Mouse (Mus musculus) layer of hippocampus, adult 6 months (tissue): ENCODE results near the gene Taar1. TPM values are rescaled to one million over a fixed set of nuclear protein-coding genes. Genes with fewer than 3 reads are reported as not detected.

Experiments used
- long read RNA-seq, 2 experiments: library from polyadenylated mRNA; unstranded; transcript quantifications; one replicate each; pipeline ENCODE4 v2.0.0; 2019 to 2020
- polyA plus RNA-seq: library from polyadenylated mRNA; unstranded; fragments of <200 nt; fragmentation: Nextera tagmentation; gene quantifications from 2 replicates; pipeline ENCODE4 v1.2.3, GENCODE M21; 2021

The Taar1 gene
- not detected in 2 replicates for polyA plus RNA-seq
- long read RNA-seq, experiment 1: 0 reads
- long read RNA-seq, experiment 2: 0 reads

GRCm38 (mm10) chr10:23920056-23920455, at the start of gene Taar1:
TSS of gene Taar1 (plus strand) at chr10:23920356.

GRCm38 (mm10) chr10:23894601-23895349, 25.4 kb upstream of the Taar1 start, which contains the start of gene Vnn1:
TSS of gene Vnn1 (plus strand) at chr10:23894688.

GRCm38 (mm10) chr10:23938312-23938711, 18.2 kb downstream of the Taar1 start, which contains the start of gene Taar2:
TSS of gene Taar2 (plus strand) at chr10:23938572.

GRCm38 (mm10) chr10:23949508-23950005, 29.4 kb downstream of the Taar1 start, which contains the start of gene Taar3:
TSS of gene Taar3 (plus strand) at chr10:23949558.

GRCm38 (mm10) chr10:23960444-23960915, 40.3 kb downstream of the Taar1 start, which contains the start of gene Taar4:
TSS of gene Taar4 (plus strand) at chr10:23960494.

GRCm38 (mm10) chr10:23970656-23971165, 50.6 kb downstream of the Taar1 start, which contains the start of gene Taar5:
TSS of gene Taar5 (plus strand) at chr10:23970706.

Other genes with a start within 250 kb of the Taar1 start
- gene Rps12, start 133.1 kb upstream of the Taar1 start, polyA plus RNA-seq: 922 and 942 TPM in 2 replicates
- 14.3 and 15.9 TPM in 2 replicates for gene Slc18b1, start 123.4 kb upstream of the Taar1 start, polyA plus RNA-seq
- not detected in 2 replicates for gene Vnn3, start 68.9 kb upstream of the Taar1 start, polyA plus RNA-seq
- gene Vnn1, start 25.7 kb upstream of the Taar1 start, polyA plus RNA-seq: 0.15 and 0.20 TPM in 2 replicates
- gene Taar2, start 18.2 kb downstream of the Taar1 start, polyA plus RNA-seq: not detected in 2 replicates
- gene Taar3, start 29.2 kb downstream of the Taar1 start, polyA plus RNA-seq: not detected in 2 replicates
- gene Taar4, start 40.1 kb downstream of the Taar1 start, polyA plus RNA-seq: not detected in 2 replicates
- gene Taar5, start 50.4 kb downstream of the Taar1 start, polyA plus RNA-seq: not detected in 2 replicates
- gene Taar6, start 65.3 kb downstream of the Taar1 start, polyA plus RNA-seq: not detected in 2 replicates
- not detected in 2 replicates for gene Taar7a, start 73.1 kb downstream of the Taar1 start, polyA plus RNA-seq
- not detected in 2 replicates for gene Taar7b, start 79.6 kb downstream of the Taar1 start, polyA plus RNA-seq
- not detected in 2 replicates for gene Taar7d, start 106.9 kb downstream of the Taar1 start, polyA plus RNA-seq
- not detected in 2 replicates for gene Taar7e, start 117.3 kb downstream of the Taar1 start, polyA plus RNA-seq
- not detected in 2 replicates for gene Taar7f, start 129.2 kb downstream of the Taar1 start, polyA plus RNA-seq
- not detected in 2 replicates for gene Taar8a, start 156.1 kb downstream of the Taar1 start, polyA plus RNA-seq
- gene Taar8b, start 171.9 kb downstream of the Taar1 start, polyA plus RNA-seq: not detected in 2 replicates
- gene Taar8c, start 181.6 kb downstream of the Taar1 start, polyA plus RNA-seq: not detected in 2 replicates
- not detected in 2 replicates for gene Taar9, start 189.2 kb downstream of the Taar1 start, polyA plus RNA-seq
- 176 and 202 TPM in 2 replicates for gene Stx7, start 228.9 kb downstream of the Taar1 start, polyA plus RNA-seq